Mouse (Mus musculus): ENCODE data around the gene 4930519P11Rik.

DNA sequence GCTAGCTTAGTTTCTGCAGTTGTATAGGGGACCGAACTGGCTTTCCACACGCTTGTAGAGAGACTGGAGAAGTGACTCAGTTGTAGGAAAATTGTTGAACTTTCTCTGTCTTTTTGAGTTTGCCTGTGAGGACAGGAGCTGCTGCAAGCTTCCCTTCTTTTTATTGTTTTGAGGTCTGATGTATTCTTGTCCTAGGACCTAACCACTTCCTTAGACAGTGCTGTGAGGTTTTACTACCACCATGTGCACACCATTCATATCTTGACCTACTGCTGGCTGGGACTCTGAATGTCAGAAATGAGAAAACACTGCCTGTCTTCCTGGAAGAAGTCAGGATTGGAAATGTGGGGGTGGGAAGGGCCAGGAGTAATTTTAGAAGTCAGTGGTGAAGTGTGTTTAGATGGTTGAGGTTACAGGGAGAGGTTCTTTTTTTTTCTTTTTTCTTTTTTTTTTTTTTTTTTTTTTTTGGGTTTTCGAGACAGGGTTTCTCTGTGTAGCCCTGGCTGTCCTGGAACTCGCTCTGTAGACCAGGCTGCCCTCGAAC is 46.4 kb upstream of the 4930519P11Rik start:
- TF ChIP-seq CTCF (IDR thresholded peaks at IDR 0.05; ENCODE audit: low read depth, low read length) (no peak), POLR2A (IDR thresholded peaks at IDR 0.05; ENCODE audit: extremely low read depth, insufficient read depth, low read length) (no peak)
